Mouse (Mus musculus) megakaryocyte progenitor cell, adult 5-6 weeks (primary cell): Measurements from ENCODE around the gene Rhod. TPM values are rescaled to one million over a fixed set of nuclear protein-coding genes. Genes with fewer than 3 reads are reported as not detected.
"Not testable (repeated sequence)": the region's sequence is repeated elsewhere in the genome, so short reads cannot be mapped to it uniquely, and the experiment has no call there.

ENCODE experiments used
- ATAC-seq: replicated peaks from 2 replicates; pipeline ENCODE4 v1.8.0; 2016; ENCODE audit warnings: mild to moderate bottlenecking, moderate TSS enrichment, inconsistent platforms; ENCODE audit not compliant: poor library complexity
- total RNA-seq, 2 experiments: library from RNA; stranded (forward) in 1 of 2; stranded (reverse) in 1 of 2; fragments of 157-497, 149-512 nt in 1 of 2; fragments of 200-1000 nt in 1 of 2; gene quantifications; 2 replicates each; pipeline versions ENCODE4 v1.2.3 to v1.2.4; 2015 to 2017

The Rhod gene
- total RNA-seq (2015) = not detected in 2 replicates
- total RNA-seq (2017) = not detected in 2 replicates

GRCm38 (mm10) chr19:4439161-4439801 lies at the start of gene Rhod:
Gene Rhod, minus strand, starts transcription at chr19:4439432.
- ATAC-seq = no peak

DNA sequence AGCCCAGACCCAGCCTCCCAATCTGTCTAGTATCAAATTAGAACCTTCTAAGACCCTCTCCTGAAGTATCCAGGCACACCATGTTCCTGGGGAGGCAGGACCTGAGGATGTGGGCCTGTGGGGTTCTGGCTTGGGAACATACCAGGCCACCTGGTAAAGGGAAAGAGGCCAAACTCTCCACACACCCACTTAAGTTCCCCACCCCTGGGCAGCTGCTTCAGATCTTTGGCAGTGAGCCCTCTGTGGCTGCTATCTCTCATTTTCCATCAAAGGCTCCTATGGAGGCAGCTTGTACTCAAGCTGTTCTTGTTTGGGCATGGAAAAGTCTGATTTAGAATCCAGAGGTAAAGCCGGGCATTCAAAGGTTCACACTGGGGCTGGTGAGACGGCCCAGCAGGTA lies 48.6 kb upstream of the Rhod start:
- no peak for ATAC-seq

- no peak for ATAC-seq
Observed at GRCm38 (mm10) chr19:4485006-4485405, 45.8 kb upstream of the Rhod start.

GRCm38 (mm10) chr19:4482111-4482859 lies 43.1 kb upstream of the Rhod start:
- ATAC-seq = no peak

GRCm38 (mm10) chr19:4481326-4481725 lies 42.1 kb upstream of the Rhod start:
- no peak for ATAC-seq

DNA sequence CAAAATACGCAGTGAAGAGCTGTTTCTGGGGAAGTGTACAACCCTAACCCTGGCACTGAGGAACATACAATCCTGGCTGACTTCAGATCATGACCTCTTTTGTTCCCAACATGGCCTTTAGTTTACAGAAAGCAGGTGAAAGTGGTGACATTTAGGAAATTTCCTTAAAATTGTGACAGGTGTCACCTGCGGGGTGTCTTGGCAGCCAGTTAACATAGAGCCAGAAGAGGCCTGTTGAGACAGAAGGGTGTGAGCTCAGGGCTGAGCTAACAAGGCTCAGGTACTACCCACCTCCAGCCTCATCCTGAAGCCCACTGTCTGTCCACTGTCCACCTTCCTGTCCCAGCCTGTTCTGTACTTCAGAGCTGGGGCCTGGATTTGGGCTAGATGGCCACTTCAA lies 40.8 kb upstream of the Rhod start:
- ATAC-seq = no peak

- ATAC-seq = 0 out of 2 replicates have a peak, but pooled peaks have one; percentile 39
Observed at GRCm38 (mm10) chr19:4478190-4478516, 38.9 kb upstream of the Rhod start.

GRCm38 (mm10) chr19:4477345-4478189 lies 38.3 kb upstream of the Rhod start, which contains the start of gene Syt12:
Gene Syt12, minus strand, starts transcription at chr19:4477447.
- ATAC-seq = no peak

DNA sequence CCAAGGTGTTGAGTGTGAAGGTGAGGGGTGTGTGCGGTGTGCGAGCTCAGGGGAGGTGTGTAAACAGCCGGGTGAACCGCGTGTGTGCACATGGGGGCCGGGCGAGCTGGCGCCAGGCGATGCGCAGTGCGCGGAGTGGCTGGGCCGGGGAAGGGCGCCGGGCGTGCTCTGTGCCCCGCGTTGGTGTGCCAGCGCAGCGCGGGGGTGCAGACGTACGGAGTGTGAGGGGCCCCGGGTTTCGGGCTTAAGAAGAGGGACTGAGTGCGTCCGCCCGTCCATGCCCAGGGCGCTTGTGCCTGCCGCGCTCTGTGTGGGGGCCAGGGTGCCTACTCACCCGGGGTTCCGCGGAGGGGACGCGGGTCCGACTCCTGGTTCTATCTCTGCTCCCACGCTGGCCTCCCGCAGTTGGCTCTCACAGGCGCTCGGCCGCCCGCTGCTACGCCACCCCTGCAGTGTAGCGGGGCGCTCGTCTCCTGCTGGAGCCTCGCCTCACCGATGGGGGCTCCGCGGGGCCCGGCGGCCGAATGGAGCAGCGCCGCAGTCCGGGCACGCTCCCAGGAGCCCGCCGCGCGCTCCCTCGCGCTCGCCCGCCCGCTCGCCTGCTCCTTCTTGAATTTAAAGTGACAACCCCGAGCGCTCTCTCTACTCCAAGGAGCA lies 37.5 kb upstream of the Rhod start:
- ATAC-seq = 0 out of 2 replicates have a peak, but pooled peaks have one; percentile 20

- ATAC-seq = 0 out of 2 replicates have a peak, but pooled peaks have one; percentile 9
Observed at GRCm38 (mm10) chr19:4475224-4475925, 36.1 kb upstream of the Rhod start.

DNA sequence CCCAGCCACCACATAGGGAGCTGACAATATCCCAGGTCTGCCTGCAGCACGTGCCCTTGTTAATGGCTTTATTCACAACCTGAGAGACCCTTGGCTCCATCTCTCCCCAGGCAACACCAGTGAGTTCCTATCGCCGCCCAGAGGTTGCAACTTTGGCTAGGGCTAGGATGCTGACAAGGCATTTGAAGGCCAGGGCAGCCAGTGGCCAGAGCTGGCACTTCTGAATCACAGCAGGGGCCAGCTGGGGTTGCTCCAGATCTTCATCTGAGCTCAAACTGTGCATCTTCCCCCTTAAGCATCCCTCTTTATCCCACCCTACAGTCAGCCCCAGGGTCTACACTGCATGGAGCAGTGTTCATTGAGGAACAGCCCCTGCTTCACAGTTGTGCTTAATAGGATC lies 35.5 kb upstream of the Rhod start:
- ATAC-seq = no peak

- no peak for ATAC-seq
Observed at GRCm38 (mm10) chr19:4473549-4473948, 34.3 kb upstream of the Rhod start.

DNA sequence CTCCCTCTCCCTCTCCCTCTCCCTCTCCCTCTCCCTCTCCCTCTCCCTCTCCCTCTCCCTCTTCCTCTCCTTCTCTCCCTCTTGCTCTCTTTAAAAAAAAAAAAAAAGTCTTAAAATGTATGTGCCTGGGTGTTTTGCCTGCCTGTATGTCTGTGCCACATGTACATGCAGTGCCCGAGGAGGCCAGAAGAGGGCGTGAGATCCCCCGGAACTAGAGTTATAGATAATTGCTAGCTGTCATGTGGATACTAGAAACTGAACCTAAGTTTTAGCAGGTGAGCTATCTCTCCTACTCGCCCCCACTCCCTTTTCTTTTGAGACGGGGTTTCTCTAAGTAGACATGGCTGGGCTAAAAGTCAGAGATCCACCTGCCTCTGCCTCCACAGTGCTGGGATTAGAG lies 29.1 kb upstream of the Rhod start:
- ATAC-seq = 0 out of 2 replicates have a peak, but pooled peaks have one; percentile 52

GRCm38 (mm10) chr19:4464666-4465065 lies 25.4 kb upstream of the Rhod start:
- ATAC-seq = no peak

DNA sequence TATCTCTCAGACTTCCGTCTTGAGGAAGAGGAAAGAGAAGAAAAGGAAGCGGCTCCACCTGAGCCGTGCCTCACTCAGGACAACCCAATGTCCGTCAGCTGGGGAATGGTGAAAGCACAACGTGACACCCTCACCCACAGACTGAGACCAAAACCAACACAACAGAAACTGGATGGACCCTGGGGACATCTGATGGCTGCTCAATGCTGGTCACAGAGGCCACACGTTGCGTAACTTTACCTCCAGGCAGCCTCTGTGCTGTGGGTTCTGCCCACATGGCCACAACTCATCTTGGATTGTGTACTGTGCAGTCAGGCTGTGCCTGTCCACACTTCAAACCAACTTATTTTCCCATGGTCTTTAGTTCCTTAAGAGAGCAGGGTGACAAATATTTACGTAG lies 22.7 kb upstream of the Rhod start:
- ATAC-seq = peak; percentile 71

- peak; percentile 87 for ATAC-seq
Observed at GRCm38 (mm10) chr19:4456227-4456626, 17.0 kb upstream of the Rhod start.

- ATAC-seq = no peak
Observed at GRCm38 (mm10) chr19:4455071-4455800, 16.0 kb upstream of the Rhod start.

- not testable (repeated sequence) for ATAC-seq
Observed at GRCm38 (mm10) chr19:4454040-4454439, 14.8 kb upstream of the Rhod start.

GRCm38 (mm10) chr19:4452525-4452924 lies 13.3 kb upstream of the Rhod start:
- ATAC-seq = no peak

DNA sequence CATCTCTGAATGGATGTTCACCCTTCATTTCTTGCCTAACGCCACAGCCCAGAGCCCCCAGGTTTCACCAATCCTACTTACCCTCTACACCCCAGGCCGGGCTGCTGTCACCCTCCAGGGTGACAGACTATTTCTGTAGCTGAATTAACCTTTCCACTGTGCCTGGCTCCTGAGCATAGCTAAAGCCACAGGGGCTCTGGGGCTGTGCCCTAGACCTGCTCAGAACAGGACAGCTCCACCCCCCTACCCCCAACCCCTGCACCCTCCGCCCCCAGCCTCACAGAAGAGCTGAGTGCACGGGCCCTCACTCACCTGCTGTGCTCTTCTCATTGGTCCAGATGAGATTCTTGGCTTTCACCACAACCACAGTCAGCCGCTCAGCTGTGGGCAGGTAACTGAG lies 12.7 kb upstream of the Rhod start:
- ATAC-seq = no peak
